Mouse (Mus musculus): ENCODE data around the gene Itgb6.

The Itgb6 gene

GRCm38 (mm10) chr2:60712483-60712882 lies 10.0 kb downstream of the Itgb6 start:
- DNase-seq = no peak

DNA sequence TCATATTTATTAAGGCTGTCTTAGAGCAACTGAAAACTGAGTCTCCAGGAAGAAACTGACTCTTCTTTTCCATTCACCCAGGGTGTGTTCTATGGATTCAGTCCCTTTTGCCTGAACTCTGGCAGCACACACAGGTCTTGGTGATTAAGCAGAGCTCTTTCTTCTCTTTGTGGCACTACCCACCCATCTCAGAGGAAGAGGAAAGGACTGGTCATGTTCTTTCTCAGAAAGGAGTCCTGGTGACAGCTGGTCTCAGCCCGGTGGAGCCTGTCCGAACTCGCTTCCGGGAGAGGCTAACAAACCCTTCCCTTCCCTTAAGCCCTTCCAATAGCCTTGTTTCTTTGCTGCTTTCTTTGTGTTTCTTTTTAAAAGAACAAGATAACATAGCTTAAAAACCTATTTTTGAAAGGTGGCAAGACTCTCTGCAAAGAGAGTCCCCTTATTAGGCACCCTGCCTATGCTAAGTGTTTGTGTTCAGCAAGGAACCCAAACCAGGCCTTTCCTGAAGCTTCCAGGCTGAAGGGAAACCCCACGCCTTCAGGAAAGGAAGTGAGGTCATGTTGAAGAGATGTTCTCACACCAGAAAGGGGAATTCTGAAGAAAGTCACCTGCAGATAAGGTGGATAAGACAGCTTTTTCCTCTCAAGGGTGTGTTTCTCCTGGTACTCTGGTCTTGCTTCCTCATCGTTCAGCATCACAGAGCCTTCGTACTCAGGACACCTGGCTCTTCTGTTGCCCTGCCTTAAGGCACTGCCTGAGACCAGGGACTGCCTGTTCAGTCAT lies 11.2 kb downstream of the Itgb6 start:
- DNase-seq = no peak

DNA sequence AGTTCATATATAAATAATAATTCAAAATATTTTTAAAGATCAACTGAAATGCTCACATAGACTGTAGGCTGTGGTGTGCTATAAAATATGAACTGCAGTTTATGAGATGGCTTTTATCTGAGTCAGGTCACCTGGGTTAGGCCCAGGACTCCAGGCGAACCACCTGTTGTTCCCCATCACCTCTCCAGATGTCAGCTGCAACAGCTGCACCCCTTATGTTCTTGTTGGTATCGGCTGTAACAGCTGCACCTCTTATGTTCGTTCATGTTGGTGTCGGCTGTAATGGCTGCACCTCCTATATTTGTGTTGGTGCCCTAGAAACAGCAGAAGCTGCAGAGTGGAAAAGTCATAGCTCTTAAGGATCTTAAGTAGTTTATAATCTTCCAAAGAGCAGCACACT lies 12.1 kb downstream of the Itgb6 start:
- DNase-seq = no peak

GRCm38 (mm10) chr2:60708671-60709070 lies 13.8 kb downstream of the Itgb6 start:
- no peak for DNase-seq

DNA sequence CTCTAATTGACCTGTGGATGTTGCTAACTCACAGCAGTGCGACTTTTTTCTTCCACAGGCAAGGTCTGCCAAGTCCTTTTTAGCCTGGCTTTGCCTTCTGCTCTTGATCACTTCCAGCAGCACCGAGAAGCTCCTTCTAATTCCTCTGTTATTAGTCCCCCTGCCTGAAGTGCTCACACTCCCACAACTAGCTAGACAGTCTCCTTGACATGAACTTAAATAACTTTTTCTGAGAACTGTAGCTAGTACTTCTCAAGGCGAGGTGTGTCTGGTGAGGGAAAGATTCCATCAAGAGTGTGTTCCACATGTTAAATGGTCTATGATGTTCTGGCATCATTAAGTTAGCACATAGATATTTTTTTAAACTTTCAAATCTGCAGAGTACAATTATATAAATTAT lies 15.6 kb downstream of the Itgb6 start:
- no peak for DNase-seq

DNA sequence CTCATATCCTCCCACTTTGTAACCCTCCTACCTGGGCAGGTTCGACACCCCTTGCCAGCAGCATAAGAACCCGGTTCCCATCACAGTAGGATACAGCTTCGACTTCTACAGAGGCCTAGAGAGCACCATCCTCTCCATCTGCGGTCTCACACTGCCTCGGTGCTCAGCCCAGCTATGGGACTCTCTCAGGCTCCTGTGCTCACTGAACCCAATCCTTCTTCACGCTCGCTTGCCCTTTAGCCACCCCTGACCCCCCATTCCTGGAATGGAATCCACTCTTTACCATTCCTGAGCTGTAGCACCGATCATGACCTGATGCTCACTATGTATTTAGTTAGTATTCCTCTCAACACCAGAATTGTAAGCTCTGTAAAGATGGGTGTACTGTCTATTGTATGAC lies 17.0 kb downstream of the Itgb6 start:
- DNase-seq = no peak

- DNase-seq = no peak
These were observed 19.1 kb downstream of the Itgb6 start for GRCm38 (mm10) chr2:60703315-60703714.

DNA sequence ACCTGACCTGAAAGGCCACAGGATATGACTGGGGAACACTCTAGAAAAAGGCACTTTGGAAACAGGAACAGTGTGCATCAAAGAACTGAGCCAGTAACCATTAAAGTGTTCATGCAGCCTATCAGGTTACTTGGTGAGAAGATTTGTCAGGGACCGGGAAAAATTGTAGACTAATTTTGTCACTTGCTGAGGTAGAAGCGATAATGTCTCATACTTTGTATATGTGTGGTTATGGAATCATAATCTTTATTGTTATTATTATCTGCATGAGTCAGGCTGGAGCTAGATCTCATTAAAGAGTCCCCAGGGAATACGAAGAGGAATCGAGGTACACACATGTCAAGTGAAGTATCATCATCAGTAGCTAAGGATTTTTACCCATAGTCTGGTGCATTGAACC lies 21.5 kb downstream of the Itgb6 start:
- DNase-seq = no peak

DNA sequence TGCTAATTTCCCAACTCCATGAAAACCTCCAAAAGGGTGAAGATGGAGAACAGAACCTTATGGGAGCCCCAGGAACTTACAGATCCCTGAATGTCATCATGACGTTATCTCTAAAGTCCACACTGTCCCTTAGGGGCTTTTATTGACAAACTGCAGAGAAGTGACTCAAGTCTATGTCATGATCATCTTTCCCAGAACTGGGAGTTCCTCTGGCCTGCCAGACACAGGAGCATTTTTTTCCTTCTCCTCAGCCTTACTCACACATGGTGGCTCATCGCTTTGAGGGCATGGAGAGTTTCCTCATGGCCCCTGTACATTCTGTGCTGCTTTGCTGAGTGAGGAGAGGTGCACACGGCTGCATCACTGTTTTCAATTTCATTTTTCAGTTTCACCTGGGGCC lies 22.4 kb downstream of the Itgb6 start:
- DNase-seq = no peak

GRCm38 (mm10) chr2:60699591-60699990 lies 22.9 kb downstream of the Itgb6 start:
- DNase-seq = no peak

DNA sequence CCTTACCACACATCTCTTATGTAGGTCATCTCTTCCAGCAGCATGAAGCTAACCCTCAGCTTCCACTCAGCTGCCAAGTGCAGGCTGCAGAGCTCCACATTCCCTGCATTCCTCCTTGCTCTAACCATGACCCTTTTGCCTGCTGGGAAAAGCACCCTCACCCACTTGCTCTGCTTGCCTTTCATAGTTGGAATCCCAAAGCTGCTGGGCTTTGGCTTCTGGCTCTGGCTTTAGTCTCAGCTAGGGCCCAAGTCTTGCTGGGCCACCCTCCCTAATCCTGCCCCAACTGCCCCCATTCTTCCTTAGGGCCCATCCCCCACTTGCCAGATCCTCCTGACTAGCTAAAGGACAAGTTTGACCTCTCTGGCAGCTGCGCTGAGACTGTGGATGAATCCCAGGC lies 24.3 kb downstream of the Itgb6 start:
- no peak for DNase-seq

- no peak for DNase-seq
These were observed 24.9 kb downstream of the Itgb6 start for GRCm38 (mm10) chr2:60697530-60697929.

GRCm38 (mm10) chr2:60696559-60696958 lies 25.9 kb downstream of the Itgb6 start:
- DNase-seq = no peak

- DNase-seq = no peak
These were observed 26.7 kb downstream of the Itgb6 start for GRCm38 (mm10) chr2:60695706-60696105.

DNA sequence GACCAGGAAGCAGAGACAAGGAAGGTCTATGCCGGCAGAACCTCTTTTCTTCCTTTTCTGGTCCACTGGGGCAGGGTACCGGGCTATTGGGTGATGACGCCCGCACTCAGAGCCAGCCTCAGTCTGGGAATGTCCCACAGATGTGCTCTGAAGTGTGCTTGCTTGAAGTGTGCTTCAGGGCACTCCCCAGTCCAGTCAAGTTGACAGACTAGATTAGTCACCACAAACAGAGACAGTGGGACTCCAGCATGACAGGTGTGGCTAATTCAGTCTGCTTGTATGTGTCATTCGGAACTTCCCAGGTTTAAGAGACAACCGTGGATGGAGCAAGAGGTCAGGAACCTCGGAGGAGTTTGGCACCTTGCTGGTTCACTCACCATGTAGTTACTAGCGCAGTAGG lies 27.9 kb downstream of the Itgb6 start:
- DNase-seq = no peak

DNA sequence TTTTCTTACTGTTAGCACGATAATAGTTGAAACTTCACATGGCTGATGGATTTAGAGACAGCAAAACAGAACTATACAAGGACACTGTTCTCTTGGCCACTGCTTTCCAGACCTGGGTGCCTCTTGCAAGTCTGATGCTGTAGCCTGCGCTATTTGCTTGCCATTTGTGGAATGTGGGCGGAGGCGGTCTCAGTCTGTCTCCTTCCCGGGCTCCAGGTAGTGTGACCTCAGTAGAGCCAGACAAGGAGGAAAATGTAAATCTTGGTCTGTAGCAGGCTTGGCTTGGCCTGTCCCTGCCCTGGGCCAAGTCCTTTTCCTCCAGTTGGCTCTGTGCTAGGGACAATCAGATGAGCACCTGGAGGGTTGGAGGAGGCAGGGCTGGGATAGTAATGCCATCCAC lies 30.2 kb downstream of the Itgb6 start:
- DNase-seq = no peak

- DNase-seq = no peak
These were observed 32.2 kb downstream of the Itgb6 start for GRCm38 (mm10) chr2:60690212-60690611.

- DNase-seq = no peak
These were observed 33.4 kb downstream of the Itgb6 start for GRCm38 (mm10) chr2:60688944-60689615.

DNA sequence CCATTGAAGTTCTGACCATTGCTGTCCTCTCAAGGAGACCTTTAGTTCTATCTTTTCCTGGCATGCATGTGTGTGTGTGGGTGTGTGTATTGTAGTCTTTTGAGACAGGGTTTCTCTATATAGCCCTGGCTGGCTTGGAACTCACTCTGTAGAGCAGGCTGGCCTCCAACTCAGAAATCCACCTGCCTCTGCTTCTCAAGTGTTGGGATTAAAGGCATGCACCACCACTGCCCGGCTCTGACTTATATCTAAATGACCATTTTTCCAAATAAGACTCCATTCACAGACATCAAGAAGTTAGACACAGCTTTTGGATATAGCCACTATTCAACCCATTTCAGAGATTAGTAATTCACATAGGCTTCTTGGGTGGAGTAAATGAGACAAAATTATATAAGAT lies 34.3 kb downstream of the Itgb6 start:
- DNase-seq = no peak

DNA sequence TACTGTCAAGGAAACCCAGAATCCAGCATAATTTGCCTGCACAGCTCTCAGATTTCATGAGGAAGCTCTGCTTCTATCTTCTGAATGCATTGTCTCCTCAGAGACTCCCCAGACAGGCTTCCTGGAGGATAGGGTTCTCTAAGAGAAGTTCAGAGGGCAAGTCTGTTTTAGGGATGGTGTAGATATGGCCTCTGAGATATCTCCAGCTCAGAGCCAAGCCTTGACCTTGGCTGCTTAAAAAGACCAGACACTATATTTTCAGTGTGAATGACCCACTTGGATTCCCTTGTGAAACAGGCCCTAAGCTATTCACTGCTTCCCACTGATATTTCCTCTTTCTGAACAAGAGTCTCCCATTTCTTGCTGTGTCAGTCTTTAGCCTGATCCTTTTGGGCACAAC lies 36.5 kb downstream of the Itgb6 start:
- DNase-seq = no peak

DNA sequence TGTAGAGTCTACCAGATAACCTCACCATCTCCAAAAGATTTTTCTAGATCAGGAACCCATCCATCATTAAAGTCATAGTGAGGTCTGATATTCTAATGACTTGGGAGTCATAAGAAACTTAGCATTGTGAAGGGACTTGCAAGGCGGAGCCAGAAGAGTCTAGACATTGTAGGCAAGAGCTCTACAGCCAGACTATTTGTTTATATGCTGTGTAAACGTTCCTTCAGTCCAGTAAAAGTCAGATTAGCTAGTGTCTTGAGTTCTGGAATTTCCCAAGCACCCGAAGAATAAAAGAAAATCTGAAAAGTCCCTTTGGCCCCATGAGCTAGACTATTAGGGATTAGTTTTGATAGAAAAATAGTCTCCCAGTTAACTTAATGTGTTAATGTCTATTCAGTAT lies 38.3 kb downstream of the Itgb6 start:
- DNase-seq = no peak

- DNase-seq = no peak
These were observed 39.9 kb downstream of the Itgb6 start for GRCm38 (mm10) chr2:60682554-60682953.

DNA sequence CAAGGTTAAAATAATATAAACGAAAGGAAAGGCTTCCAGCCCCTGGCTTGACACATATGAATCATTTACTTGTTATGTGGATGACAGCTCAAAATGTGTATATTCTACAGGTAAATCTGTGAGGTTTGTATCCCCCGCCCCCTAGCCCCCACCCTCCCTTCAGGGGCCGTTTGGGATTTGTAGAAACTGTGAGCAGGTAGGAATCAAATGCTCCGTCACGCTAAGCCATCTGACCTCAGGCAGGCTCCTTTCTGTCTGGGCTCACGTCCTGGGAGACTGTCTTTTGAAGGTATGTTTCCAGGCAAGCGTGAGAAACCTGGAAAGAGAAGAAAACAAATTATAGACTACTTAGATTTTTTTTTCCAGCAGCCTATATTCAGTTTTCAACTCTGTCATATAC lies 48.0 kb downstream of the Itgb6 start:
- DNase-seq = no peak

Data from thymus, postnatal 25 days (tissue).